Mouse (Mus musculus): ENCODE measurements around the gene Hist1h3d. TPM values are rescaled to one million over a fixed set of nuclear protein-coding genes. Genes with fewer than 3 reads are reported as not detected.
"Not testable (repeated sequence)": the region's sequence is repeated elsewhere in the genome, so short reads cannot be mapped to it uniquely, and the experiment has no call there.

Hist1h3d gene
- polyA plus RNA-seq, 1 experiment from 2014 or later: 2.3 TPM

GRCm38 (mm10) chr13:23556906-23557305, 18.7 kb upstream of the Hist1h3d start:
- Histone ChIP-seq H3K9ac (ENCODE audit: low read depth, low read length) (no peak overlapping the region), H3K36me3 (ENCODE audit: control insufficient read depth, insufficient read depth) (no peaks in the 10 kb centered on the region), H3K4me1 (replicated peaks; ENCODE audit: control insufficient read depth, insufficient read depth, low read length) (no peaks in the 10 kb centered on the region), H3K9me3 (ENCODE audit: control insufficient read depth) (no peaks in the 10 kb centered on the region), H3K27ac (ENCODE audit: low read depth, low read length) (no peak overlapping the region), H3K4me2 (replicated peaks; ENCODE audit: low read depth) (peak overlapping the region; percentile 78; the same call in 1 of the 2 replicates), H3K27me3 (replicated peaks; ENCODE audit: control insufficient read depth, insufficient read depth, low read length) (no peaks in the 10 kb centered on the region), H3K4me3 (ENCODE audit: low read depth, low read length) (no peak overlapping the region)
- no peak for ATAC-seq
- 67% methylated on average over 3 of the region's 3 CpGs for WGBS
- no peak for TF ChIP-seq CTCF (IDR thresholded peaks at IDR 0.05; ENCODE audit: low read depth)

DNA sequence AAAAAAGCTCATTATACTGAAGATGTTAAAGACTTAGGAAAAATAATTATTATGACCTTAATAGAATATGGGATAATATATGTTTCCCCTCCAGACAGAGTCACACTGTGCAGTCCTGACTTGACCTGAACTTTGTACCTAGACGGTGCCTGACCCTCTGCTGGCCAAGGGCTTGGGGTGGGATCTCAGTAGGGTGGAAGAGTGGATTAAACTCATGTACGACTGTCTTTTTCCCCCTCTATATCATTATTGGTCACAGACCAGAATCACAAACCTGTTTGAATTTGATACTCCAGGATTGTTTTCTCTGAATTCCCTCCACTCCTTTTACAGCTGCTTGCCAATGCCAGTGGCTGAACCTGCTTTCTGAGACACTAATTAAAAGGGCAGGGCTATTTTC, 14.9 kb upstream of the Hist1h3d start:
- H3K4me1 ChIP-seq (replicated peaks; ENCODE audit: control insufficient read depth, insufficient read depth, low read length); H3K36me3 ChIP-seq (ENCODE audit: control insufficient read depth, insufficient read depth); H3K4me3 ChIP-seq (ENCODE audit: low read depth, low read length); ATAC-seq; H3K27me3 ChIP-seq (replicated peaks; ENCODE audit: control insufficient read depth, insufficient read depth, low read length); H3K4me2 ChIP-seq (replicated peaks; ENCODE audit: low read depth); H3K9ac ChIP-seq (ENCODE audit: low read depth, low read length); H3K9me3 ChIP-seq (ENCODE audit: control insufficient read depth); H3K27ac ChIP-seq (ENCODE audit: low read depth, low read length): not testable (repeated sequence)
- 10% methylated on average over 2 of the region's 2 CpGs for WGBS

DNA sequence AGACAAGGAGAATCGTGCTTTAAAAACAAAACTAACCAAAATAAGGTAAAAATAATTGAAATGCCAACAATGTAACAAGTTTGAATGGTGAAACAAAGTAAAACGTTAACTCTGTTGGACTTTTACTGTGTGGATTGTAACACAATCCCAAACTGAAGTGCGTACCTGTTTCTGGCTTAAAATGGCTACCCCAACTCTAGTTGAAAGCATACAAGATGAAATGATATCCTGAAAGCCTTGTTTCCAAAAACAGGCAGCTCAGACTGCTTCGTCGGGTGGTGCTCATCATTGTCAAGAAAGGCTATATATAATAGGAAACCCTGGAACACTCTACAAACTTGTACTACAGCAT, 14.1 kb upstream of the Hist1h3d start:
- WGBS: 0% methylated on average over 2 of the region's 5 CpGs
- not testable (repeated sequence) for H3K27ac ChIP-seq (ENCODE audit: low read depth, low read length); H3K4me1 ChIP-seq (replicated peaks; ENCODE audit: control insufficient read depth, insufficient read depth, low read length); H3K9me3 ChIP-seq (ENCODE audit: control insufficient read depth); H3K9ac ChIP-seq (ENCODE audit: low read depth, low read length); H3K27me3 ChIP-seq (replicated peaks; ENCODE audit: control insufficient read depth, insufficient read depth, low read length); ATAC-seq; H3K36me3 ChIP-seq (ENCODE audit: control insufficient read depth, insufficient read depth)
- Histone ChIP-seq H3K4me2 (replicated peaks; ENCODE audit: low read depth) (peak overlapping the region; percentile 61), H3K4me3 (ENCODE audit: low read depth, low read length) (peak overlapping the region; percentile 31; the same call in 1 of the 2 replicates)

- H3K4me3 ChIP-seq (ENCODE audit: low read depth, low read length): peak within 1 kb of the TSS; percentile 31
- not testable (repeated sequence) for H3K9me3 ChIP-seq (ENCODE audit: control insufficient read depth); H3K4me1 ChIP-seq (replicated peaks; ENCODE audit: control insufficient read depth, insufficient read depth, low read length); H3K36me3 ChIP-seq (ENCODE audit: control insufficient read depth, insufficient read depth); H3K27me3 ChIP-seq (replicated peaks; ENCODE audit: control insufficient read depth, insufficient read depth, low read length)
- peak within 1 kb of the TSS; percentile 37; the same call in 1 of the 2 replicates for H3K9ac ChIP-seq (ENCODE audit: low read depth, low read length)
- ATAC-seq: peak; percentile 95
- H3K4me2 ChIP-seq (replicated peaks; ENCODE audit: low read depth): peak within 1 kb of the TSS; percentile 61
- WGBS: under 1% methylated on average over 41 of the region's 67 CpGs
- H3K27ac ChIP-seq (ENCODE audit: low read depth, low read length): peak within 1 kb of the TSS; percentile 85
Measured at GRCm38 (mm10) chr13:23561883-23562659, 13.5 kb upstream of the Hist1h3d start, which contains the start of gene Hist1h3e. Gene Hist1h3e (minus strand): TSS chr13:23562369.

- WGBS: 1% methylated on average over 18 of the region's 18 CpGs
- Histone ChIP-seq H3K4me1 (replicated peaks; ENCODE audit: control insufficient read depth, insufficient read depth, low read length) (no peaks in the 10 kb centered on the region), H3K4me2 (replicated peaks; ENCODE audit: low read depth) (peak overlapping the region; percentile 61), H3K9ac (ENCODE audit: low read depth, low read length) (peak overlapping the region; percentile 24; the same call in 1 of the 2 replicates), H3K27me3 (replicated peaks; ENCODE audit: control insufficient read depth, insufficient read depth, low read length) (no peaks in the 10 kb centered on the region), H3K27ac (ENCODE audit: low read depth, low read length) (peak overlapping the region; percentile 85), H3K36me3 (ENCODE audit: control insufficient read depth, insufficient read depth) (no peaks in the 10 kb centered on the region), H3K4me3 (ENCODE audit: low read depth, low read length) (peak overlapping the region; percentile 31), H3K9me3 (ENCODE audit: control insufficient read depth) (no peaks in the 10 kb centered on the region)
- peak; percentile 74 for TF ChIP-seq CTCF (IDR thresholded peaks at IDR 0.05; ENCODE audit: low read depth)
- ATAC-seq: peak; percentile 34
Measured at GRCm38 (mm10) chr13:23562699-23563462, 12.7 kb upstream of the Hist1h3d start.

- no peaks in the 10 kb centered on the region for H3K27me3 ChIP-seq (replicated peaks; ENCODE audit: control insufficient read depth, insufficient read depth, low read length)
- no peak for ATAC-seq
- no peaks in the 10 kb centered on the region for H3K9me3 ChIP-seq (ENCODE audit: control insufficient read depth)
- WGBS: 79% methylated on average over 2 of the region's 2 CpGs
- TF ChIP-seq CTCF (IDR thresholded peaks at IDR 0.05; ENCODE audit: low read depth): no peak
- H3K27ac ChIP-seq (ENCODE audit: low read depth, low read length): no peak overlapping the region
- no peak overlapping the region for H3K4me2 ChIP-seq (replicated peaks; ENCODE audit: low read depth)
- H3K36me3 ChIP-seq (ENCODE audit: control insufficient read depth, insufficient read depth): no peaks in the 10 kb centered on the region
- H3K4me3 ChIP-seq (ENCODE audit: low read depth, low read length): no peak overlapping the region
- H3K4me1 ChIP-seq (replicated peaks; ENCODE audit: control insufficient read depth, insufficient read depth, low read length): no peaks in the 10 kb centered on the region
- no peak overlapping the region for H3K9ac ChIP-seq (ENCODE audit: low read depth, low read length)
Measured at GRCm38 (mm10) chr13:23564482-23564881, 11.1 kb upstream of the Hist1h3d start.

DNA sequence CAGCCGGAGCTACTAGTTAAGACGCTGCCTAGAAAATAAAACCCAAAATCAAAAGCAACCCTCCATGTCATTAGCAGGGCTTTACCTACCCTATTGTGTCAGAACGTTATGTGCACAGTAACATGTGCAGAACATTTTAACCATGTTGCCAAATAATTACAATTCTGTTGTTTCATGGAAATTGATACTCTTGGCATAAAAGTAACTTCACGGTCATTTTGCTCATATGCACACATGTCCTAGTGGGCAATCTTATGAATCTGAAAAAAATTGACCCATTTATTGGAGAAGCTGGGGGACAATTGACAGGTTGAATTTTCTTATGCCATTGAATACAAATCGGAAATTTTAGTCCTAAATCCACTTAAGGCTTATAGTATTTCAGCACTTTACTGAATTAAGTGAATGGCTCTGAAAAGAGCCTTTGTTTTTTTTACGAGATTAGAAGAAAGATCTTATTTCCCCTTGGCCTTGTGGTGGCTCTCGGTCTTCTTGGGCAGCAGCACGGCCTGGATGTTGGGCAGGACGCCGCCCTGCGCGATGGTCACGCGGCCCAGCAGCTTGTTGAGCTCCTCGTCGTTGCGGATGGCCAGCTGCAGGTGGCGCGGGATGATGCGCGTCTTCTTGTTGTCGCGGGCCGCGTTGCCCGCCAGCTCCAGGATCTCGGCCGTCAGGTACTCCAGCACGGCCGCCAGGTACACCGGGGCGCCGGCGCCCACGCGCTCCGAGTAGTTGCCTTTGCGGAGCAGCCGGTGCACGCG, 5.1 kb upstream of the Hist1h3d start:
- 2% methylated on average over 17 of the region's 41 CpGs for WGBS
- ATAC-seq: peak; percentile 34
- not testable (repeated sequence) for H3K27me3 ChIP-seq (replicated peaks; ENCODE audit: control insufficient read depth, insufficient read depth, low read length); H3K9me3 ChIP-seq (ENCODE audit: control insufficient read depth); H3K36me3 ChIP-seq (ENCODE audit: control insufficient read depth, insufficient read depth); H3K4me1 ChIP-seq (replicated peaks; ENCODE audit: control insufficient read depth, insufficient read depth, low read length)
- peak overlapping the region; percentile 69 for H3K4me2 ChIP-seq (replicated peaks; ENCODE audit: low read depth)
- H3K27ac ChIP-seq (ENCODE audit: low read depth, low read length): peak overlapping the region; percentile 84
- H3K4me3 ChIP-seq (ENCODE audit: low read depth, low read length): peak overlapping the region; percentile 35
- H3K9ac ChIP-seq (ENCODE audit: low read depth, low read length): 0 out of 2 replicates have a peak overlapping the region, but pooled peaks have one; percentile 24
